Mouse (Mus musculus) C2C12 (cell line): ENCODE results near the gene Ada.

Experiments used
- CEBPB ChIP-seq: IDR thresholded peaks from one replicate; pipeline ENCODE4 v1.6.1; 2011; ENCODE audit warnings: low read depth, mild to moderate bottlenecking, control low read depth, moderate library complexity
- CTCF ChIP-seq: IDR thresholded peaks from one replicate; pipeline ENCODE4 v1.5.1; 2011; ENCODE audit not compliant: control insufficient read depth, insufficient read depth, insufficient read length
- MYOD1 ChIP-seq: IDR thresholded peaks from one replicate; pipeline ENCODE4 v1.6.1; 2011; ENCODE audit warnings: low read depth; ENCODE audit not compliant: control insufficient read depth, insufficient read length
- USF1 ChIP-seq: IDR thresholded peaks from one replicate; pipeline ENCODE4 v1.6.1; 2011; ENCODE audit warnings: low read depth, mild to moderate bottlenecking, control low read depth, moderate library complexity

DNA sequence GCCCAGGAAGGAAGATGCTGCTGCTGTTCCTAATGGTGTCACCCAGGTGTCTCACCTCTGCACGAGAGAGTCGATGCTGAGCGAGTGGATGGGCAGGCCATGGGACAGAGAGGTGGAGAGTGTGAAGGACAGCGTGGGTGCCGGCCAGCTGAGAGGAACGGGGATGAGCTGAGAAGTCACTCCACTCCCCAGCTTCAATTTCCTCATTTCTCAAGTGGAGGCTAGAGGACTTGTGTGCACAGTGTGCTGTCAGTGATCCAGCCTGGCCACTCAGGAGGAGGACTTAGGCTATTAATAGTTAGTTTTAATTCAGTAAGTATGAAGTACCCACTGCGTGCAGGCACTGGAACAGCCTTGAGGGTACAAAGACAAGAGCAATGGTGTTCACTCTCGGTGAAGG, 33.6 kb downstream of the Ada start:
- no peak for TF ChIP-seq CTCF
- no peak for TF ChIP-seq CEBPB
- TF ChIP-seq USF1 = no peak
- TF ChIP-seq MYOD1 = no peak
